Mouse (Mus musculus): ENCODE data around the gene Rpl27a.

DNA sequence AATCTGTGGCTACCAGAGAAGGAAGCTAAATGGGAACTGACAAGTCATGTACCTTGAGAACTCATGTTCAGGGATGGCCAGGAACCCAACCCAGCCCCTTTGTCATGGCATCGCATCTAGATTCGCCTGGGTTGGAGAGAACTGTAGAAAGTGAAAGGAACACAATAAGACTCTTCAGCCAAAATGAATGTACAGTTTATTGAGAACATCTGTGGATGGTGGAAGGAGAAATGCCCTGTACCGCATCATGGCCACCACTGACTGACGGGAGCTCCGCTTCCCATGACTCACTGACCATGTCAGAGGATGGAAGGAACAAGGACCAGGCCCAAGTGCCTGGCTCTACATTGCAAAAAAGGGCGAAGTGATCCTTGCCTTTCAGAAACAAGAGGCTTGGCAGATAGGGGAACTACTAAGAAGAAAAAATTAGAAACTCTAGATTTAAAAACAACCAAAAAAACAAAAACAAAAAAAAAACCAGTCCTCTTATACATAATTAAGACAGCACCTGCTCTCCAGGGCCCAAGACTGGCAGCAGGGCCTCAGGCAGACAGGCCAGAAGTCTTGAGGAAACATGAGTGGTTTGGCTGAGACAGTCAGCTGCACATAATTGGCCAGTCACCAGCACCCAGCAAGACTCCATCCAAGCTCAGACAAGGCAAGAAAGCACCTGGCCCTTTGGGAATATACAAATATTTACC, 4.9 kb downstream of the Rpl27a start:
- TF ChIP-seq CTCF (IDR thresholded peaks at IDR 0.05; ENCODE audit: low read depth, low read length) (no peak), POLR2A (IDR thresholded peaks at IDR 0.05; ENCODE audit: insufficient read depth, low read length) (no peak), EP300 (IDR thresholded peaks at IDR 0.05; ENCODE audit: insufficient read depth, low read depth, low read length) (no peak)
